Mouse (Mus musculus) lung, postnatal 0 days (tissue): ENCODE measurements around the gene Actn4. TPM values are rescaled to one million over a fixed set of nuclear protein-coding genes. Genes with fewer than 3 reads are reported as not detected.
"Not testable (repeated sequence)": the region's sequence is repeated elsewhere in the genome, so short reads cannot be mapped to it uniquely, and the experiment has no call there.

Experiments used
- ATAC-seq: fragments of 200-750 bp; cut with Nextera tagmentation; 2 replicates; pipeline ENCODE4 v1.8.0; 2017; ENCODE audit warnings: moderate library complexity
- DNase-seq: peaks from one replicate; pipeline ENCODE4 v3.0.0-alpha.2; 2016; ENCODE audit warnings: low spot score
- H3K27ac ChIP-seq: fragments of 300-500 bp; sonication (generic); 2 replicates; pipeline ENCODE4 v1.5.1; 2014; ENCODE audit warnings: antibody characterized with exemption, mild to moderate bottlenecking, low read length, mixed read lengths
- H3K27me3 ChIP-seq: fragments of 300-500 bp; sonication (generic); replicated peaks from 2 replicates; pipeline ENCODE4 v1.6.1; 2014; ENCODE audit warnings: low read length, mixed read lengths; ENCODE audit not compliant: insufficient read depth
- H3K36me3 ChIP-seq: fragments of 300-500 bp; sonication (generic); 2 replicates; pipeline ENCODE4 v1.6.1; 2014; ENCODE audit warnings: low read length, mixed read lengths; ENCODE audit not compliant: insufficient read depth
- H3K4me1 ChIP-seq: fragments of 300-500 bp; sonication (generic); 2 replicates; pipeline ENCODE4 v1.6.1; 2014; ENCODE audit warnings: antibody characterized with exemption, low read depth, low read length, mixed read lengths; ENCODE audit not compliant: insufficient read depth
- H3K4me2 ChIP-seq: fragments of 300-500 bp; sonication (generic); replicated peaks from 2 replicates; pipeline ENCODE4 v1.6.1; 2014; ENCODE audit warnings: low read depth, mild to moderate bottlenecking, low read length, moderate library complexity, mixed read lengths
- H3K4me3 ChIP-seq: fragments of 300-500 bp; sonication (generic); 2 replicates; pipeline ENCODE4 v1.5.1; 2014; ENCODE audit warnings: low read depth, low read length
- H3K9ac ChIP-seq: fragments of 300-500 bp; sonication (generic); replicated peaks from 2 replicates; pipeline ENCODE4 v1.6.1; 2014; ENCODE audit warnings: low read depth, mild to moderate bottlenecking
- H3K9me3 ChIP-seq: fragments of 300-500 bp; sonication (generic); 2 replicates; pipeline ENCODE4 v1.6.1; 2016; ENCODE audit warnings: low read length, mixed read lengths
- CTCF ChIP-seq: IDR thresholded peaks from 2 replicates; pipeline ENCODE4 v1.5.1; 2016; ENCODE audit warnings: antibody characterized with exemption, mild to moderate bottlenecking
- EP300 ChIP-seq: IDR thresholded peaks from 2 replicates; pipeline ENCODE4 v1.6.1; 2016; ENCODE audit warnings: antibody characterized with exemption, mild to moderate bottlenecking, control low read depth
- WGBS: fragments of 180-500 bp; shearing (Covaris S2); extraction: QIAGEN DNeasy Blood & Tissue Kit; methylation state at CpG from one replicate; pipeline ENCODE4 v1.1.7; 2014; 5-methylcytosine and 5-hydroxymethylcytosine counted together
- polyA plus RNA-seq: library from polyadenylated mRNA; unstranded; fragments of >200 nt; fragmentation: Nextera tagmentation; extraction: Ambion mirVana; gene quantifications from 2 replicates; pipeline ENCODE4 v1.2.1, GENCODE M21; 2015

Actn4 gene
- polyA plus RNA-seq, 1 experiment from 2014 or later, result 202 TPM

DNA sequence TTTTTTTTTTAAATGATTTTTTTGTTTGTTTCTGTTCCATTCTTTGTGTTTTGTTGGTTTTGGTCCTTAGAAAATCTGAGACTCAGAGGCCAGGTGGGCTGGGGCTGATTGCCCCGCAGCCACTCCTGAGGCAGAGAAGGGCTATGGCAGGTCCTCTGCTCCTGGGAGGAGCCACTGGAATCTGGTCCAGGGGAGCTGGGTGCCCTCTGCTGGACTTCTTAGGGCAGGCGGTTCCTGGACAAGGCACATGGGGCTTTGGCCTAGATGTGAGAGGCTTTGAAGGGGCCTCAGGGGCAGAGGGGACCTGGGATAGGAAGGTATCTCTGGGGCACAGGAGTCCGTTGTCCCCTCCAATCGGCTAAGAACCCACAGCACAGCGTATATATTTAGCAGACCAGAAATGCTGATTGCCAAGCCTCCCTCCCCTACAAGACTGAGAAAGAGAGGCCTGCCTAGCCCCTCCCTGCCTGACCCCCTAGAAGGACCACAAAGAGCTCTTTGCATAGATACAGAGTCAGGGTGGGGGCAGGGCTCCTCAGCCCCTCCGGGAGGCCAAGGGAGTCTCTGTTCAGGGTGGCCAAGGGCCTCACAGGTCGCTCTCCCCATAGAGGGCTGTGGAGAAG is 68.4 kb downstream of the Actn4 start:
- Histone ChIP-seq H3K4me2 (no peak overlapping the region), H3K4me3 (no peak overlapping the region), H3K4me1 (peaks cover 4% of the 10 kb centered on the region), H3K36me3 (peaks cover 64% of the 10 kb centered on the region), H3K9me3 (no peaks in the 10 kb centered on the region), H3K27ac (no peak overlapping the region), H3K9ac (no peak overlapping the region), H3K27me3 (peaks cover 8% of the 10 kb centered on the region; the same call in 1 of the 2 replicates)
- WGBS, result 46% methylated on average over 7 of the region's 7 CpGs
- TF ChIP-seq CTCF (peak; percentile 79), EP300 (no peak)
- ATAC-seq (peak; percentile 60), DNase-seq (peak; percentile 65)

DNA sequence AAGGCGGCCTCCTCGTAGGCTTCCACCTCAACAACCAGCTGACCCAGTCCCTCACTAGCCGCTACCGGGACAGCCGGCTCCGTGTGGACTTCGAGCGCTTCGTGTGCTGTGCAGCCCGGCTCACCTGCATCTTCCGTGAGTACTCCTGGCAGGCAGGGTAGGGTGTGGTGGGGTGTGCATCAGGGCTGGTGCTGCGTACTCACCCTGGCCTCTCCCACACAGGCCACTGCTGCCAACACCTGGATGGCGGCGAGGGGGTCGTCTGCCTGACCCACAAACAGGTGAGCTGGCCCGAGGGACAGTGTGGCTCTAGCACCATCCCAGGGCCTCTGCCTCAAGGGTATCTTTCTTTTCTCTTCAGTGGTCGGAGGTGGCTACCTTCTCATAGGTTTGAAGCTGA is 69.5 kb downstream of the Actn4 start:
- peaks cover 4% of the 10 kb centered on the region for H3K4me1 ChIP-seq
- no peak overlapping the region for H3K4me3 ChIP-seq
- H3K4me2 ChIP-seq, result no peak overlapping the region
- DNase-seq (no peak), ATAC-seq (no peak)
- H3K9ac ChIP-seq, result no peak overlapping the region
- peaks cover 57% of the 10 kb centered on the region for H3K36me3 ChIP-seq
- H3K9me3 ChIP-seq, result no peaks in the 10 kb centered on the region
- peaks cover 17% of the 10 kb centered on the region; the same call in 1 of the 2 replicates for H3K27me3 ChIP-seq
- H3K27ac ChIP-seq, result no peak overlapping the region
- TF ChIP-seq CTCF, result no peak
- TF ChIP-seq EP300, result no peak
- 93% methylated on average over 17 of the region's 17 CpGs for WGBS

DNA sequence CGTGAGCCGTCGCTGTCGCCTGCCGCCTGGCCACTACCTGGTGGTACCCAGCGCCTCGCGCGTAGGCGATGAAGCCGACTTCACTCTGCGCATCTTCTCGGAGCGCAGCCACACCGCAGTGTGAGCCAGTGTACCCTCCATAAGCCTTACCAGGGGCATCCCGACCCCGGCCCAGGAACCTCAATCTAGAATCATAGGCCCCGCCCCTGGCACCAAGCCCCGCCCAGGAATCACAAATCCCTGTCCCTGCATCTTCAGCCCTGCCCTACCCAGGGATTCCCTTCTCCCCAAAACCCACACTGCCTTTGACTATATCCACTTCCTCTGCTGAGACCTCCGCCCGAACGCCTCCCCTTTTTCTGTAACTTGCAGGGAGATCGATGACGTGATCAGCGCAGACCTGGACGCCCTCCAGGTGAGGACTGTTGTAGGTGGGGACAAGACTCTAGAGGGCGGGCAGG is 73.4 kb downstream of the Actn4 start:
- ATAC-seq (0 out of 2 replicates have a peak, but pooled peaks have one; percentile 9), DNase-seq (no peak)
- Histone ChIP-seq H3K4me3 (peak overlapping the region; percentile 10; the same call in 1 of the 2 replicates), H3K9ac (no peak overlapping the region), H3K27ac (no peak overlapping the region), H3K9me3 (no peaks in the 10 kb centered on the region), H3K27me3 (peaks cover 19% of the 10 kb centered on the region; the same call in 1 of the 2 replicates), H3K36me3 (peaks cover 23% of the 10 kb centered on the region), H3K4me2 (peak overlapping the region; percentile 37), H3K4me1 (peaks cover 4% of the 10 kb centered on the region)
- 3% methylated on average over 23 of the region's 27 CpGs for WGBS
- TF ChIP-seq CTCF (no peak), EP300 (no peak)

DNA sequence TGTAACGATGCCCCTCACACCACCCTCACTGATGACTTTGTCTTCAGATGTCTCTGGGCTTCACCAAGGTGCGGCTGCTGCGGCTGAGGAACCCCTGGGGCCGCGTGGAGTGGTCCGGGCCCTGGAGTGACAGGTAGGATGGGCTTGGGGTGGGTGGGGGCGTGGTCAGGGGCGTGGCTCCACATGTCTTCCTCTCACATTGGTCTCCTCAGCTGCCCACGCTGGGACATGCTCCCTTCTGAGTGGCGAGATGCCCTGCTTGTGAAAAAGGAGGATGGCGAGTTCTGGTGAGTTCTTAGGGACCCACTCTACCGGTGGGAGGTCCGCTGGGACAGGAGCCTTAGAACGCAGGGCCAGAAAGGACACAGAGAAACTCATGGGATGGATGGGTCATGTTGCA is 75.7 kb downstream of the Actn4 start:
- Histone ChIP-seq H3K4me2 (no peak overlapping the region), H3K4me3 (no peak overlapping the region), H3K36me3 (0 out of 2 replicates have a peak, but pooled peaks cover under 1% of the 10 kb centered on the region), H3K27ac (no peak overlapping the region), H3K4me1 (peaks cover 4% of the 10 kb centered on the region), H3K9me3 (no peaks in the 10 kb centered on the region), H3K9ac (no peak overlapping the region), H3K27me3 (peaks cover 19% of the 10 kb centered on the region; the same call in 1 of the 2 replicates)
- ATAC-seq, result no peak
- TF ChIP-seq EP300, result no peak
- TF ChIP-seq CTCF, result no peak
- 20% methylated on average over 14 of the region's 14 CpGs for WGBS
- no peak for DNase-seq

DNA sequence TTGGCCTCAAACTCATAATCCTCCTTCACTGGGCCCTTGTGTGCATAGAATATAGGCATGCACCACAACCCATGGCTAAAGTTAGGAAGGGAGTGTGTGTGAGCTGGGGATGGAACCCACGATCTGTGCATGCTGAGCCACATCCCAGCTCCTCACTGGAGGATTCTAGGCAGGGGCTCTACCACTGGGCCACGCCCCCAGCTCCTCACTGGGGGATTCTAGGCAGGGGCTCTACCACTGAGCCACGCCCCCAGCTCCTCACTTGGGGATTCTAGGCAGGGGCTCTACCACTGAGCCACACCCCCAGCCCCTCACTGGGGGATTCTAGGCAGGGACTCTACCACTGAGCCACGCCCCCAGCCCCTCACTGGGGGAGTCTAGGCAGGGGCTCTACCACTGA is 78.4 kb downstream of the Actn4 start:
- H3K27ac ChIP-seq, H3K4me3 ChIP-seq, H3K9ac ChIP-seq, DNase-seq, ATAC-seq, H3K36me3 ChIP-seq, H3K4me1 ChIP-seq, H3K9me3 ChIP-seq, H3K4me2 ChIP-seq: not testable (repeated sequence)
- 82% methylated on average over 4 of the region's 4 CpGs for WGBS
- H3K27me3 ChIP-seq, result peaks cover 11% of the 10 kb centered on the region; the same call in 1 of the 2 replicates

DNA sequence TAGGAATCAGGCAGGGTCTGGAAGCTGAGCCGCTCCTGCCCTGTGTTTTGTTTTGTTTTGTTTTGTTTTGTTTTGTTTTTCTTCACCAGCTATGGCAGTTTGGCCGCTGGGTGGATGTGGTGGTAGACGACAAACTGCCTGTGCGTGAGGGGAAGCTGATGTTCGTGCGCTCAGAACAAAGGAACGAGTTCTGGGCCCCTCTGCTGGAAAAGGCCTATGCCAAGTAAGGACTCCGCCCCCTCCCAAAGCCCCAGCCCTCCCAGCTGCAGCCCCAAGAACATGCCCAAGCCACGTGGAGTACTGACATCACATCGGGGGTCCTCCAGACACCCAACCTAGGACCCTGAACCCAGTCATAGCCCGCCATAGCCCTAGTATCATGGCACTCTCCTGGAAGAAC is 79.1 kb downstream of the Actn4 start:
- H3K4me1 ChIP-seq, result no peaks in the 10 kb centered on the region
- no peak overlapping the region for H3K4me2 ChIP-seq
- TF ChIP-seq CTCF (no peak), EP300 (no peak)
- H3K36me3 ChIP-seq, result no peaks in the 10 kb centered on the region
- H3K27me3 ChIP-seq, result peaks cover 6% of the 10 kb centered on the region; the same call in 1 of the 2 replicates
- no peaks in the 10 kb centered on the region for H3K9me3 ChIP-seq
- 66% methylated on average over 11 of the region's 11 CpGs for WGBS
- no peak overlapping the region for H3K4me3 ChIP-seq
- no peak overlapping the region for H3K27ac ChIP-seq
- DNase-seq (no peak), ATAC-seq (no peak)
- no peak overlapping the region for H3K9ac ChIP-seq
